Mouse (Mus musculus) cerebellum, adult 11 months (tissue): ENCODE data around the gene Ccdc183.

Source experiments
- DNase-seq: peaks from one replicate; pipeline ENCODE4 v3.0.0; 2022

Gene Ccdc183

DNA sequence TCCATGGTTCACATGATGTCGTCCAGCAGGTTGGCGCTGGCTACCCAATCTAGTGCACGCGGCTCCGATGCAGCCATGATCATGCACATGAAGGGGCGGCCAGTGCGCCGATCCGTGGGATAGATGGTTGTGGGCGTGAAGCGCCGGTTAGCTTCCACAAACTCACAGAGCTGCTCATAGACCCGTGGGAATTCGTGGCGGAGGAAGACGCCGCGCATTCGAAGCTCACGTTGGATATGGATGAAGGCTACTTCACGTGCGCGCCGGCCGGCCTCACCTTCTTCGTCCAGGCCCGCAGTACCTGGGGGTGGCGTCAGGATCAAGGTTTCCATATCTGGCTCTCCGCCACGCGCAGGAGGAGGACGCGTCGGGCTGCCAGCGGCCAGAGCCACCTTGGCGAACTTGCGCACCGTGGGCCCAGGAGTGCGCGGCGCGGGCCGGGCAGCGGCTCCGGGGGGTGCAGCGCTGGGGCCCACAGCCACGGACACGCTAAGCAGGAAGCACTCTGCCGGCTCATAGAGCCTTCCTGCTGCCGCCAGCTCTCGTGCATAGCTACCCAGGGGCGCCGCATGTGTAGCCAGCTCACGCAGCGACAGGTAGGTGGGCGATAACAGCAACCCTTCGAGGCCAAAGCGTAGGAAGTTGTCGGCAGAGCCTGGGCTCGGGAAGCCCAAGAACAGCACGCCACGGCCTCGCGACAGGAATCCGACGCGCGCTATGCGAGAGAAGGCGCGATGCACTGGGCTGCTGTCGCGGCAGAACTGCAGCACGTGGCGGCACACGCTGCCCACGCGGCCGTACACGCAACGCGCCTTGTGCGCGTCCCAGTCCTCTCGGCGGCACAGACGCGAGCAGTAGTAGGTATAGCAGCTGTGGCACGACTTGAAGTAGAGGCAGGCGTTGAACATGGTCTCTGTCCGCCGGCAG is 40.2 kb downstream of the Ccdc183 start:
- peak; percentile 59 for DNase-seq

DNA sequence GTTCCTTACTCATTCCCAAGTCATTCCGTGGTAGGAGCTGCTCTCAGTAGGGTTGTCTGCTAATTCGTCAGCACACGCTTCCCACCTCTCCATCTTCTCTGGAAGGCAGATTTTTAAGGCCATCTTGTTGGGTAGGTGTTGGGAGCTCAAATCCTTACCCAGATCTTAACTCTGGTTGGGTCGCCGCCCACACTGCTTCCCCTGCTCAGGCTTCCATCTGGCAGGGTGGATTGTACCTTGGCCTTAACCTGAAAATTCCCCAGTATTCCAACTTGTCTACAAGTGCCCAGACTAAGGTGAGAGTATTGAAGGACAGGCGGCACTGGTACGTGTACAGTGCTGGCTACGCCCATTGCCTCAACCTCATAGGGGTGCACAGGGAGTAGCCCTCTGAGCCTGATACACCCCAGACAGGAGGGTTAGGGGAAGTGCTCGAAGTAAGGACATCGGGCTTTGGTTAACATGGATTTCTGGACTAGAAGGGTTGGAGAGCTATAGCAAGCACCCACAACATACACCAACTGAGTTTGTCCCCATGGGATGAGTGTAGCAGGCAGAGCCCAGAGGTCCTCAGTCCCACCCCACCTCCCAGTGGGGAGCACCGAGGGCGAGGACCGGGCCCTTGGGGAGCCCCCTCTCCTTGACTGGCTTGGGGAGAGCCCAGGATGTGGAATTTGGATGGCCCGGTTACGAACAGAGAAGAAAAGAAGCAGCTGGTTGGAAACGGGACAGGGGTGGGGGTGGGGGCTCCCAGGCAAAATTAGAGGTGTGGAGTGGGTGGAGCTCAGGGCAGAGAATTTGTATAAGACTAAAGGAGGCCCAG is 41.2 kb downstream of the Ccdc183 start:
- peak; percentile 33 for DNase-seq

DNA sequence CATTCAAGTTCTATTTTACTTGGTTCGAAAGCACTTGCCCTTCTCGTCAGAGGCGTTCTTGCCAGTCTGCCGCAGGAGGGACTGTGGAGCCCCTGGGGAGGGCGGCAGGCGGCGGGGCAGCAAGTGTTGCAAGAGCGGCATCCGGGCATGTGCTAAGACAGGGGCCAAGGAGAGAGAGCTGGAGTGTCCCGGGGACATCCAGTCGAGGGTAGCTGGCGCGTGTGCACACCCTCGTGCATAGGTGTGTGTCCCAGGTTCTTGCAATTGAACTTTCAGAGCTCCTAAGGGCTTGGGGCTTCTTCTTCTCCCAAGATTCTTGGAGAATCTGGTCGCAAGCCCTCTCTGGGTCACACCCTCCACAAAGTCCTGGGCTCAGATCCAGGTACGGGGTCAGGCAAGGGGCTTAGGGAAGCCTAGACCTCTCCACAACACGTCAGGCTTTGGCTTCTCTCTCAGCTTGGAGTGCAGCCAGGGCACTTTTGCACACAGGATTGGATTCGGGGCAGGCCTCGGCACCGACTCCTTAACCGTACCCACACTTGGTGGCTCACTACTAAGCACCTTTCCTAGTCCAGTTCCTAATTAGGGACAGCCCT is 41.9 kb downstream of the Ccdc183 start:
- peak; percentile 66 for DNase-seq

DNA sequence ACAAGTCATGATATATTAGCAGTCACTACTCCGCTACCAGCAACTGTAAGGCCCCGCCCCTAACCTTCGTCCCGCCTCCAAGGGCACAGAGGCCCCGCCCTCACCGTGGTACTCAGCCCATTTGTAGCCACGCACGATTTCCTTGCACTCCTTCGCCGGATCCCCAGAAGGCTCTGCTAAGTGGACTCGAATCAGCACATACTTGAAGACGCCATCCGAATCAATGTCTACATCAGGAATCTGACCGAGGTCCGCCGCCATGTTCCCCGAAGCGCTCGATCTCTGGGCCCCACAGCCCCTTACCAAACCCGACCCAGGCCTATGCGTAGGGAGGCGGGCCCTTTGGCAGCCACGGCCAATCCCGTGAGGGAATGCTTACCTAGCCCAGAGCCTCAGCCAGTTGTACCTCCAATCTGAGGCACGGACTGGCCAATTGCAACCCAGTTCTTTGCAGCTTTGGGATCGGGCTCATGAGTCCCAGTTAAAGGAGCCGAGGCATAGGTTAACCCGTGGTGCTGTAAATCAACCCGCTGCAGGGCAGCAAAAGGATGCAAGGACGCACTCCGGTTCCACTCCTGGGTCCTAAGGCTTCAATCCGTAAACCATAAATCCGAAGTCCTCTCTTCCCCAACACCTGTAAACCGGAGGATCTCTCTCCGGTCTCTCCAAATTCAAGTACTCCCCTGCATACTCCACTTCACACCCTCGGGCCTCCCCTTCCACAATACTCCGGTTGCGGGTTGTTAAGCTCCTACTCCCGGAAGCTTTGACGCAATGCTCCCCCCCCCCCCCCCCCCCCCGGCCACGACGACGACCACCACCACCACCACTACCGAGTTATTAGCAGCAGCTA is 42.7 kb downstream of the Ccdc183 start, which contains the start of the genes Mamdc4 and Phpt1:
TSS of gene Mamdc4 (minus strand) at position 267 of the 853 bp plus-strand sequence.
TSS of gene Phpt1 (minus strand) at position 646 of the 853 bp plus-strand sequence.
- peak; percentile 94 for DNase-seq

- DNase-seq, result peak; percentile 47
Observed at GRCm38 (mm10) chr2:25574136-25574535, 43.3 kb downstream of the Ccdc183 start.

DNA sequence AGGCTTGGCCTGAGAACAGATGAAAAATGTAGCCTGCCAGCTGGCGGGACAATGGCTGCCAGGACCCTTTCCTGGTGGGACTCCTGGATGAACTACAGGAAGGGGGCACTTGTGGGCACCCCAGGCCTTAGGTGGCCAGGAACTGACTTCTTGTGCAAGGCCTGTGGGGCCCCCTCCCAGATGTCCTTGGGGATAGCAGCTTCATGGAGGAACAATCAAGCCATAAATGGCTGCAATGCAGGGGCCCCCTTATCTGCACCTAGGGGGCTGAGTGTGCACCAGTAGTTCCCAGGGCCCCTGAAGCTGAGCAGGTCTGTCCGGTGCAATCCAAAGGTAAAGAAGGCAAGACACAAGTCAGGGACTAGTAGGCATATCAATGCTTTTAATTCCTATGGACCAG is 44.4 kb downstream of the Ccdc183 start:
- DNase-seq, result peak; percentile 21

- no peak for DNase-seq
Observed at GRCm38 (mm10) chr2:25571221-25571620, 46.3 kb downstream of the Ccdc183 start.

- no peak for DNase-seq
Observed at GRCm38 (mm10) chr2:25569323-25569722, 48.2 kb downstream of the Ccdc183 start.

GRCm38 (mm10) chr2:25568473-25569019 is 48.9 kb downstream of the Ccdc183 start:
- no peak for DNase-seq

DNA sequence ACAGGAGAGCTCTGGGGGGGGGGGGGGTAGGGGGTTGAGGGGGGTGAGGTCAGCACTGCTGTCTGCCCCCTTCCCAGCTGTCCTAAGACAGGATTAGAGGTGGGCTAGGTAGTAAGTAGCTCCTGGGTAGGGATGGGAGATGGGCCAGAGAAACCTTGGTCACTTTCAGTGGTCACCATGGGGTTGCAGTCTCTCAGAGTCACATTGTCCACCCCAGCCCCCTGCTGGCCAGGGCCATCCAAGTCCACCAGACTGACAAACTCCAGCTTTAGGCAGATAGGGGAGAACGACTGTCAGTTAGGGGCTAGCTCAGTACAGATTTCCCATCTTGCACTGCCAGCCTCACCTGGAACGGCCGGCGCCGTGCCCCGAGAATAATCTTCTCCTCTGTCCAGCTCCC is 50.9 kb downstream of the Ccdc183 start:
- no peak for DNase-seq

- no peak for DNase-seq
Observed at GRCm38 (mm10) chr2:25565741-25566140, 51.7 kb downstream of the Ccdc183 start.

DNA sequence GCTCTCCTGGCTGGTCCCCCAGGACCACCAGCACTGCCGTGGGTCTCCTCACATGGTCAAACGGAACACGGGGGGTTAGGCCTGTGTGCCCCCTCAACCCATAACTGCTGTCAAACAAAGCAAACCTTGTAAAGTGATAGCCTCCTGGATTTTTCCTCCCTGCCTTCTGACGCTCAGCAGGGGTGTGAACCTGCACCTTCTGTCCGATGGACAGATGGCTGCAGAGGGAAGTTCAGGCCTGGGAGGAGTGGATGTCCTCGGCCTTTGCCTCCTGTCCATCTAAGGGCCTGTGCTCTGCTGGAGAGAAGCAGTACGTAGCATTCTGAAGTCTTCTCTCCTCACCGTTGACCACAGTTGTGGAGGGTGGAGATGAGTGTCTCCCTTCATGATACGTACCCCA is 55.5 kb downstream of the Ccdc183 start:
- DNase-seq, result peak; percentile 80

DNA sequence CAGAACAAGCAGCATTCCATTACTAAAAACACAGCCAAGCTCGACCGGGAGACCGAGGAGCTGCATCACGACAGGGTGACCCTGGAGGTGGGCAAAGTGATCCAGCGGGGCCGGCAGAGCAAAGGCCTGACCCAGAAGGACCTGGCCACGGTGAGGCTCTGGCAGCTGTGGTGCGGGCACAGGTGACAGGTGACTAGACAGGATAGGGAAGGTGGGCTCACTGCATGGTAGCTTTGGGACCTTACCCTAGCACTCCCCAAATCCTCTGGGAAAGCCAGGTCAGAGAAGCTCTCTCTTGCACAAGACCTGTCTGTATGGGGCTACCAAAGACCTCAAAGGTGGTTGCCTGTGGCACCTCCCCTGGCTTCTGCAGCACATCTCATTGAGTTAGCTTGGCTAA is 56.9 kb downstream of the Ccdc183 start:
- no peak for DNase-seq

DNA sequence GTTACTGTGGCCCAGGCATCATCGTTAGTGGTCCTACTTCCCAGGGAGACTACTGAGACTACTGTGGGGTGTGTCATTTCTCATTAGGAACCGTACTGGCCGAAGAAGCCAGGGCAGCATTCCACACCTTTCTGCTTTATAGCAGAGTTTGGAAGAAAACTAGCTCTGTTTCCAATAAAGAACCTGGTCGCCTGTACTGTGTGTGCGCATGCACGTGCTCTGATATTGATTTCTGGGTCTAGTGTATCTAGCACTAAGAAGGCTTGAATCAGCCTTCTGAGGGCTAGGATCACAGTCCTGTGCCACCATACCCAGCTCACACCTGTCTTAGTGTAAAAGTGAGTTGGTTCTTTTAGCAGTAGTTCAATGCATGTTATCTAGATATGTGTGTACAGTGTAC is 58.7 kb downstream of the Ccdc183 start:
- no peak for DNase-seq
